Mouse (Mus musculus) 416B (cell line): ENCODE measurements around the gene Snrpd3.

ENCODE experiments used
- DNase-seq: peaks from one replicate; pipeline ENCODE4 v3.0.0; 2011; ENCODE audit warnings: low read depth

Snrpd3 gene

DNA sequence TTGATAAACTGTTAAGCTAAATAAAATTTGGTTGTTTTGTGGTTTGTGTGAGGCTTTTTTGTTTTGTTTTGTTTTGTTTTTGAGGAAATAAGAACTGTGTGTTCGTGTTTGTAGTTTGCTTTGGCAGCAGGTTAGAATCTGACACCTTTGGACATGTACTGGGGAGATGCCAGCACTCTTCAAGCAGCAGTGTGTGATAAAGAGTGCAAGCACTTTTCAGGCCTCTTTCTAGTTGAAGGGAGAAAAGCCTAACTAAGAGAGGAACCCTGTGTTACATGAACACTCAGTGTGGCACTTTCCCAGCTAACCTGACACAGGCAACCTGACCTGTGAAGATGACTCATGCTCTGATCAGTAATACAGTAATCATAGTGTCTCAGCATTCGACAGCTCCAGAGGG is 18.1 kb downstream of the Snrpd3 start:
- DNase-seq = no peak

DNA sequence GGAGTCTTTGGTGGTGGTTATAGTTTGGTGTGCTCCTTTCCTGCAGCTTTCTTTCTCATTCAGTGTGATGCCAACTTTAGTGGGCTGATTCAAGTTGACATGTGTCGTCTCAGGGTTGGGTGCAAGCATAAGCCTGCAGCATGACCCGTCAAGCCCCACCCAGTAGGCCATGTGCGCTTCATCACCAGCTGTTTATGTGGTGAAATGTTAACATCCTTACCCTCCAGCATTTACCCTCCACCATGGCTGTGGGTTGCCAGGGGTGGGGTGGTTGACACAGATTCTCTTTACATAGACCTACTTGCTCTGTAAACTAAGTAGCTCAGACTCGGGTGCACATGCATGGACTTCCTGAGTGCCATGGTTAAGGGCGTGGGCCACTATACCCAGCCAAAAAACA is 18.8 kb downstream of the Snrpd3 start:
- no peak for DNase-seq

DNA sequence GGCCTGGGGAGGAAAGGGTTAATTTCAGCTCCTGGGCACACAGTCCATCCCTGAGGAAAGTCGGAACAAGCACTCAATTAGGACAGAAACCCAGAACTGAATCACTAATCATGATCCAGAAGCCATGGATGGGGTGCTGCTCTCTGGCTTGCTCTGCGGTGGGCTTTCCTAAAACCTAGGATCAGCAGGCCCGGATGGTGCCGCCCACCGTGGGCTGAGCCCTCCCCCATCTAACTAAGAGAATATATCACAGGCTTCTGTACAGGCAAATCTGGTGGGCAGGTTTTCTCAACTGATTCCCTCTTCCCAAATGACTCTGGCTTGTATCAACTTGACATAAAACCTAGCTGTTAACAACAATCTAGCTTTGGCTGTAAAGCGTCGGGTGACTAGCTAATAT is 30.6 kb downstream of the Snrpd3 start:
- no peak for DNase-seq

DNA sequence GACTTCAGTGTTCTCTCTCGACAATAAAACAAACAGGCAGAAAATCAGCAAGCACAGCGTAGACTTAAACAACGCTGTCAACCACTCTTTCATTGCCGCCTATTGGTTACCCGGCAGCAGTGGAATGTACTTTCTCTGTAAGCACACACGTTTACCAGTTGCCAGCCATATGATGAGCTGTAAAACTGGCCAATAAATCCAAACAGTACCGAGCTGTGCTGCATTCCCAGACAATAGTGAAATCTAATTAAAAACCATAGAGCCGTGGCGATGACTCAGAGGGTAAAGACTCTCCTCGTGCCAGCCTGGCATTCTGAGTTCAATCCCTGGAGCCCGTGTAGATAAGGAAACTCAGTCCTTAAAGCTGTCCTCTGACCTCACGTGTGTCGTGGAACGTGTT is 31.1 kb downstream of the Snrpd3 start:
- no peak for DNase-seq

DNA sequence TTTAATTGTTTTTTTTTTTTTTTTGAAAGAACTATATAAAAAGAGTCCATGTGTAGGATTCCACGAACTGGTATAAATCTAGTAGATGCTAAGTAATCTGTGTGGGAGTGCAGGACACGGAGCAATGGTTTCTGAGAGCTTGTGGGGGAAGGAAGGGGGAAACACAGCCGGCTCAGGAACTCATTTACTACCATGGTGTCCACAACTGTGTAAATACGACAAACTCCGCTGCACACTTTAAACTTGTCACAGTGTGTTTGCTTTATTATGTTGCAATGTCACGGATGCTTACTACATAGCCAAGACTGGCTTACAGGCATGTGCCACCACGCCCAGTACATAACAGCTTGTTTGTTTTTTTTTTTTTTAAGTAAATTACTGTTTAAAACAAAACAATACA is 32.5 kb downstream of the Snrpd3 start:
- no peak for DNase-seq

DNA sequence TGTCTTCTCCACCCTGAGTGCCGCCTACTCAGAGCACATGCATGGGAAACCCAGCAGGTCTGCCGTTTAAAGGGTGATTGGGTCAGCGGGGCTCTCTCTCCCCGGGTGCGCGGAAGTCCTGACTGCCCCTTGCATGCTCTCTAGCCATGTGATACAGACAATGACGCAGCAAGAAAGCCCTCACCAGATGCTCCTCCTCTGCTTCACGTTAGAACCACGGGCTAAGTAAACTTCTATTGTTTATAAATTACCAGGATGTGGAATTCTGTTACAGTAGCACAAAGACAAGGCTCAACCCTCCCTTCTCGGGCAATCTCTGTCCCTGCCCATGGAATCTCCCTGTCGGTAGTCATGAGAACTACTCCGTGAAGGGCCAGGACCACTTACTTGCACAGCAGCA is 33.8 kb downstream of the Snrpd3 start:
- peak; percentile 40 for DNase-seq

DNA sequence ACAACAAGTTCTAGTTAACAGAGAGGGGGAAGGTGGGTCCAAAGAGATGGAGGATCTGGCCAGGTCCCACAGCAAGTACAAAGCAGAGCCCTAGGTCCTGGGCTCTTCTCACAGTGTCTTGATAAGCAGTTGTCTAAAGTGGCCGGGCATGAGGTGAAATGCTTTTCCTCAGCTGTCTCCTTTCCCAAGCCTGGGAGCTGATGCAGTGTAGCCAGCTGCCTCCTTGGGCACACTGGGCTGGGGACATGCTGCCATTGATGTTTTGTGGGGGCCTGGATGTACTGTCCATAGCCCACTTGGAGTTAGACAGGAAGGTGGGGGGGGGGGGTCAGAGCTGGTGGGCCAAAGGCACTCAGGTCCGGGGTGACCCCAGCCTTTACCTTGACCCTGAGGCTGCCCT is 34.8 kb downstream of the Snrpd3 start:
- no peak for DNase-seq

DNA sequence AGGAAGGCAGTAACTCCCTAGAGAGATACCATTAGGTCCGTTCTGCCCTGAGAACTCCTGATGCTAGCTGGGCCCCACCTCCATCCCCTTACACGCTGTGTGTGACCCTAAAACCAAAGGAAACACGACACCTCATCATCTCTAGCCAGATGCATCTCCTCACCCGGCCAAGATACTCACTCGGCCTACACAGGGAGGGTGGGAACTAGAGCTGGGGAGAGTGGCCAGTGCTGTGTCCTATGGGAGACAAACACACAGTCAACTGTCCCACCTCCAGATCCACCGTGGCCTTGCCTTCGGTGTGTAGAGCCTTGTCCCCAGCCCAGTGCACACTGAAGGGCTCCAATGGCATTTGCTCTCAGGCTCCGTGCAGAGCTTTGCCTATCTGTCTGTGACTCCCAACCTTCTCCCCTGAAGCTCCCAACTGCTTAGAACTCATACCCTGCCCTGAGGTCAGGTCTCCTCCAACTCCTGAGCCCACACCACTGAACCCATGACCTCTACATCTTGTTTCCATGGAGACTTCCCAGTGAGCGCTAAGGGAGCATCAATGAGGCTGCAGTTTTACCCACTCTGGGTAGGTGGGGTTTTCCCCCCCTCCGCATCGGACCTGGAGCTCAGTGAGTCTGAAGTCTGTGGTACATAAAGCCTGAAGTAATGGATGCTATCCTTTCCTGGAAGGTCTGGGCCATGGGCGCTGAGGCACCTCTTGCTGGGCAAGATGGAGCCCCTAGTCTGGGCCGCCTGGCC is 35.5 kb downstream of the Snrpd3 start:
- DNase-seq = no peak

DNA sequence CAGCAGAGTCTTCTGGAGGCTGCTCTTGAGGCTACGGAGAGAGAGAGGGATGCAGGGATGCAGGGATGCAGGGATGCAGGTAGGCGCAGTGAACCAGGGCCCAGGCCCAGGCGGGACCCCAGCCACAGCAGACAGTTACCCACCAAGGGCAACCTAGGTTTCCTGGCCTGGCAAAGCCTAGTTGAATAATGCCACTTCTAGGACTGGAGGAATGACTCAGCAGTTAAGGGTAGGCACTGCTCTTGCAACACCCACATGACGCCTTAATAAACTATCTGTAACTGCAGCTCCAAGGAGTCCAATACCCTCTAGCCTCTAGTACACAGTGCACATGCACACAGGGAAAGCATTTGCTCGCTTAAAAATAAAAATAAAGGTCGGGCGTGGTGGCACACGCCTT is 36.7 kb downstream of the Snrpd3 start:
- DNase-seq = peak; percentile 87

DNA sequence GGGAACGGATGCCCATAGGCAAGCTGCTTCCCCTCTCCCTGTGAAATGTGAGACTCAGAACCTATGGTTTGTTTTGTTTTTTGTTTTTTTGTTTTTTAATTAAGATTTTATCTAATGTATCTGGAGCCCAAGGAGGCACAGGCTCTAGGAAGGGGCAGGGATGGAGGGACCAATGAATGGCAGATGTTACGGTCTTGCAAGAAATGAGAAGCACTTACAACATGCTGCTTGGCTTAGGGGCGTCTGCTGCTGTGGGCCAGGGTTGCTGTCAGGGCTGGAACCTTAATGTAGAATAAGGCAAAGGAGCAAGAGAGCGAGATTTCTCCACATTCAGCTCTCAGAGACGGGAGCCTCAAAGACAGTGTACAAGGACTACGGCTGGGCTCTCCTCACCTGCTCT is 38.2 kb downstream of the Snrpd3 start:
- no peak for DNase-seq

DNA sequence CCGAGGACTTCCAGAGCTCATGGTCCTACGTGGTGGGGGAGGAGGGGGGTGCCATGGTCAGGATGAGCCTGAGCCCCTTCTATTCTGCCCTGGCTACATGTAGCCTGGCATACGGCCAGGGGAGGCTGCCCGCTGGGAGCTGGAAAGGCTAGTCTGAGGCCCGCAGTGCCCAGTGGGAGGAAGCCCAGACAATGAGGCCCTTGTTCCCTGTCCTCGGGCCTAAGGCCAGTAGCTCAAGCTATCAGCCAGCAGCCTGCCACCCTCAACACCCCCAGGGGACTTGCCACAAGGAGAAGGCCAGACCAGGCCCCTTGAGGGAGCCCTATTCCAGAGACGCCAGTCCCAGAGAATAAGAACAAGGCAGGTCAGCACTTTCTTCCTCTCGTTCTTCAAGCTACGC is 38.7 kb downstream of the Snrpd3 start:
- no peak for DNase-seq

DNA sequence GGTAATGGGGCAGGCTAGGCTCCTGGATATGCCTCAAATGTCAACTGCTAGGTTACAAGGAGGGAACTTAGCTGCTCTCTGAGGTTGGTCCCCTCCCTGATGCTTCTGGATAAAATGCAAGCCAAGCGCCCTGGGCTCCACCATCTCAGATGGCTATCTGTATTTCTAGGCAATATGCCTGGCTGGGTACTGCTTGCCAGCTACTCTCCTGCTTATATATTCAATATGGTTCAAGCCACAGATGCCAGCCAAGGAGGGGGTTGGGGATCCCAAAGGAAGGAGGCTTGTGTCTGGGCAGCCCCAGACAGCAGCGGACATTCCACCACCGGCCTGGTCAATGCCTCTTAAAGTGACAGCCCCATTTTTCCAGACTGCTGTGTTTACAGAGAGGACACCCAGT is 41.2 kb downstream of the Snrpd3 start:
- no peak for DNase-seq

DNA sequence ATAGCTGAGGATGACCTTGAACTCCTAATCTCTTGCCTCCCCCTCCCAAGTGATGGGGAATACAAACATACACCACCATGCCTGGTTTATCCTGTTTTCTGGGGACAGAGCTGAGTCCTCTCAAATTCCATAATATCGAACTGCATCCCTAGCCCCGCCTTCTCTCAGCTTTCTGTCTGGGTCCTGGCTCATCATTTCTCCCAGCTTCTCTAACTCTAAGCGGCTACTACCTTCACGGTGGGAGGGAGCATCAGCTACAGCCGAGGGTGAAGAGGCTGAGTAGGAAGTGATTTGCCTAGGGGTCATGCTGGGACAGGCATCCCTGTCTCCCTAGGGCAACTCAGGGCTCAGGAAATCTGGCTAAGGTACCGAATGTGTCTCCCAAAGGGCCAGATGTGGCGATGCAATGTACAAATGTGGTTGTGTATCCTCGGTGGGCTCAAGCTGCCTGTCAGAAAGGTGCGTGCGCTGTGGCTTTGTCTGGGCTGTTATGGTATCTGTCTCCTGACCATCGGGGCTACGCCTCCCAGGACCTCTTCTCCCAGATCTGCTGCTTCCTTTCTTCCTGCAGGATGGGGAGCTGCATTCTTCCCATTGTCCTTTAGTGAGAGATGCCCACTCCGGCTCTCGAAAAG is 41.8 kb downstream of the Snrpd3 start:
- no peak for DNase-seq

DNA sequence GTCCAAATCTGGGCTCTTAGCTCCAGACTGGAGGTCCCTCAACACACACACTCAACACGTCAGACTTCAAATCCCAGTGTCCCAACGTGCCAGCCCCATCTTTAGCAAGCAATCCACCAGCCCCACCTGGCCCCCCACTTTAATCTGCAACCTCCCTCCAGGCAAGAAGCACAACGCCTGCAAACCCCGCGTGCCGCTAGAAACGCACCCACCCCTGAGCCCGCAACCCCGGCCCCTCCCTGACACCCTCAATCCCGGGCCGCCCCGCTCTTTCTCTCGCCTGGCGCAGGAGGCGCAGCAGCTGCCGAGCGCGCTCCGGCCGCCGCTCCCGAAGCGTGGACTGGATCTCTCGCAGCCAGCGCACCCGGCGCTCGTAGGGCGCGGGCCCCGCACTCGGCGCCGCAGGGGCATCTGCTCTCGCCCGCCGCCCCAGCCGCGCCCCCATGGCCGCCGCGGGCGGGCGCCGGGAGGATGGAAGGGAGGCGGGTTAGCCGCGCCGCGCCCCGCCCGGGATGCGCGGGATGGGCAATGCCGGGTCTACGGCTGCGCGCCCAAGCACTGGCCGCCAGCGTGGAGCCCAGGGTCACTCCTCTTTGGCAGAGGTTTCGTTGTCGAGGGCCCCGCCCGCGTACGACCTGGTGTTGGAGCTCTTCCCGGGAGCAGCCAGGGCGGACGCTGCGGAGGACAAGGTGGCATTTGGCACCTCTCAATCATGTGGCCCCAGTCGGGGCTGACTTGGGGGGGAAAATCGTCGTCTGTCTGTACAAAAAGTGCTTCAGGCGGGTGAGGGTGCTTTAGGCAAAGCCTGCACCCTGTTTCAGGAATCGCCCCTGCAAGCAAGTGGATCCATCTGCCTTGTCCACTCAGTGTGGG is 42.6 kb downstream of the Snrpd3 start, which contains the start of gene Lrrc75b:
Gene Lrrc75b (minus strand): TSS at position 655 of the 873 bp plus-strand sequence.
- DNase-seq = no peak

DNA sequence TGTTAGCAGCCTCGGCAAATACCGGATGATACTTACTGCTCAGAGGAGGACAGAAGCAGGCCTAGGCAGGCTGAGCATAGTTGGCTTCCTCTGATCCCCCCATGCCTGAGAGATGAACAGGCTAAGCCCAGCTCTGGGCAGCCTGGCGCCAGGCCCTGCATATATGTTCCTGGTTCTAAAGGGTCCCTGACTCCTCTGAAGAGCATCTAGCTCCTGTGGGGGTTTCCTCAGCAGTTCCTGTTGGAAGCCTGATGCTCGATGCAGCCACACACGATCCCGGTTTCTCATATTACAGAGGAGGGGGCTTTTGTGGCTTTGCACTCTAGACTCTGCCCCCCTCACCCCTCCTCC is 43.2 kb downstream of the Snrpd3 start:
- no peak for DNase-seq

DNA sequence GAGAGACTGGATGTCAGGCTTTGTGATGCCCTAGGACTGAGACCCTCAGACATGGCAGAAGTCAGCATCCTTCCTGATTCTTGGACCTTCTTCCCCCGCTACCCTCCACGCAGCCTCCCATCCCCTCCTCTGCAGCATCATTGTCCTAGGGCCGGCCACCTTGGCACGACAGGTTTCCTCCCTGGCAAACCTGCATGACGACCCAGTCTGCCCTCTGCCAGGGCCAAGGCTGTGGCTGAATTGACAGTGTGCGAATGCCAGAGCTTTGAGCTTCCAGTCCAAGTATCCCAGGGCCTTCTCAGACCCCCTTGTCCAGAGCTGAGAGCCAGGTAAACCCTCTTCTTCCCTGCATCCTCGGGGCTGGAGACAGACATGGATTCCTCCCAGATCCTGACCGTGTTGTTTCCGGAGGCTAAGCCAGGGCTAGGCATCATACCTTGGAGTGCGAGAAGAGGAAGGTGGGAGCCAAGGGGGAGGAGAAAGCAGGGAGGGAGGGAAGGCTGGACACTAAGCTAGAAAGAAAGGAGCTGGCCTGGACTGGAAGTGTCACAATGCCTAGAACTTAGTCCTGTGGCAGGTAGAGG is 43.8 kb downstream of the Snrpd3 start, which contains the start of gene Ggt1:
Gene Ggt1 (plus strand): TSS at position 534 of the 584 bp plus-strand sequence.
- DNase-seq = no peak

DNA sequence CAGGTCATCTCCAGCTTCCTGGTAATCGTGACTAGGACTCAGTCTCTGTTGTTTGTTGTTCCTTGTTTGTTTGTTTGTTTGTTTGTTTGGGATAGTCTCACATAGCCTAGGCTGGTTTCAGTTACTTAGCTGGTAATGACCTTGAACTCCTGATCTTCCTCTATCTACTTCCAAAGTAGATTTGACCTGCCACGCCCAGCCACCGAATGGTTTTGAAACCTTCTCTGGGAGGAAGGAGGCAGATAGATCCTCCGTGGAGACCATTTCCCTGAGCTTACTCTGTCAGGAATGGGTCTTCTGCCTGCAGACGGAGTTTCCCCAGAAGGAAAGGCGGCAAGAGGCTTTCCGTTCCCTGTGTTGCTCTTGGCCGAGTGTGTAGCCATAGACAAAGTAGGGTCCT is 45.2 kb downstream of the Snrpd3 start:
- no peak for DNase-seq

DNA sequence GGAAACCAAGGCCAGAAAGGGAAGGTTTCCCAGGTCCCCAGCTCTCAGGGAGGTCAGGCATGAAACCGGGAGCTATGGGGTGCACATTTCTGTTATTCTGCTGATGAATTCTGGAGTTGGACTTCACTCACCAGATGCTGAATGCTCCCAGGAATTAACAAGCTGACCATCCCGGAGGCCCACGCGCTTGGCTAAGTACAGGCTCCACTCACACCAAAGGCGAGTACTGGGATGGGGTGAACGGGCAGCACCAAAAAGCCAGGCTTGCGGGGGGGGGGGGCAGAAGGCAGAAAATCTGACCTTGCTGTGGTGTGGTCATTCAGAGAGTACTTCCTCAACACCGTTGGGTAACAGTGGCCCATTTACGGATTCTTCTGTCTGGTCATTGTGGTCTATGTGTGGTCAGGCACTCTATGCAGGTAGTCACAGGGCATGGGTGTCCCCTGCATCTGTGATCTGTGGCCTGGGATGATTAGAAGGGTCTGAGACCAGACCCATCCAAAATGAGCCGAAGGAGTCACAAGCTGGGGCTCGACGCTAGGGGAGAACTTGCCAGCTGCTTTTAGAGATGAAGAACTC is 47.4 kb downstream of the Snrpd3 start:
- DNase-seq = peak; percentile 67

DNA sequence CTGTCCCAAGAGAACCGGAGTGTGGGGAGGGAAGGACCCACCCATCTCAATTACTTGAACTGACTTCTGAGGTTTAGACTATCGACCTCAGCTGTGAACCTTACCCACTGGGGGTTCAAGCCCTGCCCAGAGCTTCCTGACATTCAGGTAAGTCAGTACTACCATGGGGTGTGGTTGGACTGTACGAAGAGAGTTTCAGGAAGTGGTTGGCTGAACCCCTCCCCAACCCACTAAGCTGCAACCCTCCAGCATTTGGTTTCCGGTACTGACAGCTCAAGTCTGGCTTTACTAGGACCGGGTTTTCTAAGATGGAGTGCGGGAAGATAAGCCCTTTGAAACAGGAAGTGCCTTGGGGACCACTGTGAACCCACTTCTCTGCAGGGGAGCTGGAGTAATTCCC is 48.1 kb downstream of the Snrpd3 start:
- DNase-seq = peak; percentile 95

DNA sequence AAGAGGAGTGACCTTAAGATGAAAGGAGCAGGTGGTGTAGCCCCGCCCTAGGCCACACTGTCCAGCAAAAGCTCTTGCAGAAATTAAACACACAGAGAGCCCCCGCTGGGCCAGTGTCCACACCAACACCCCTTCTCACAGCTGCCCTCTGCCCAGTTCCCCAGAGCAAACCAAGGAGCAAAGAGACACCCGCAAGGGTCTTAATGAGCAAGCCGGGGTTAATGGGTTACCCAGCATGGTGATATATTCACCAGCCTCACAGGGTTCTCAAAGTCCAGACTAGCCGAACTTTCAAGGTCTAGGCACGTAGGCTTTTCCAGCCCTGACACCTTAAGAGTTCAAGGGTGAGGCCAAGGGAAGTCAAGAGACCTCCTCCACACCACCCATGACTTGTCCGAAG is 48.6 kb downstream of the Snrpd3 start:
- DNase-seq = peak; percentile 62

DNA sequence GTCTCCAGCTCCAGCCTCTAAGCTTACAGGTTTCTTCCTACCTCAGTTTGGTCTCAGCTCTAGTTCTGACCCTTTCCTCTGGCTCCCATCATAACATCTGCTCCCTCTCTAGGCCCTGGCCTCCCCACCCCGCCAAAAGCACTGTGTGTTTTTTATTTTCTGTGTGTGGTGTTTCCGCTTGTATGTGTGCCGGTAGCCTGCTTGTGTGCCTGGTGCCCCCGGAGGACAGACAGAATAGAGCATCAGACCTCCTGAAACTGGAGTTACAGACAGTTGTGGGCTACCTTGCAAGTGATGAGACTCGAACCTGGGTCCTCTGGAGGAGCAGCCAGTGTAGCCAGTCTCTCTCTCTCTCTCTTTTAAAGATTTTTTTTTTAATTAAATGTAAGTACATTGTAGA is 49.0 kb downstream of the Snrpd3 start:
- DNase-seq = peak; percentile 67

DNA sequence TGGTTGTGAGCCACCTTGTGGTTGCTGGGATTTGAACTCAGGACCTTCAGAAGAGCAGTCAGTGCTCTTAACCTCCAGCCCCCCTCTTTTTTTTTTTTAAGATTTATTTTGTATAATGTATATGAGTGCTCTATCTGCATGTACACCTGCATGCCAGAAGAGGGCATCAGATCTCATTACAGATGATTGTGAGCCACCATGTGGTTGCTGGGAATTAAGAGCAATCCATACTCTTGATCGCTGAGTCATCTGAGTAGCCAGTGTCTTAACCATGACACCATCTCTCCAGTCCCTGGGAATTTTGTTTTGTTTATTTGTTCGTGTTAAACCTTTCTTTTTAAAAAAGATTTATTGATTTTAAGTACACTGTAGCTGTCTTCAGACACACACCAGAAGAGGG is 49.4 kb downstream of the Snrpd3 start:
- DNase-seq = peak; percentile 62
